Mouse (Mus musculus) forebrain, embryonic 14.5 days (tissue): ENCODE results near the gene Rhd. TPM values are rescaled to one million over a fixed set of nuclear protein-coding genes. Genes with fewer than 3 reads are reported as not detected.

Source experiments
- polyA plus RNA-seq: library from polyadenylated mRNA; unstranded; fragments of >200 nt; fragmentation: Nextera tagmentation; extraction: Ambion mirVana; gene quantifications from 2 replicates; pipeline ENCODE4 v1.2.1, GENCODE M21; 2014

Gene Rhd
- polyA plus RNA-seq, 1 experiment from 2014 or later = 0.99 TPM

Other genes starting within 250 kb of the Rhd start
- 1.5 and 1.9 TPM in 2 replicates for gene Man1c1, start 160.2 kb upstream of the Rhd start, polyA plus RNA-seq
- gene Ldlrap1, start 96.5 kb upstream of the Rhd start, polyA plus RNA-seq = 1.6 and 1.7 TPM in 2 replicates
- 81.9 and 92.5 TPM in 2 replicates for gene Maco1, start 11.2 kb upstream of the Rhd start, polyA plus RNA-seq
- gene Tmem50a, start 50.5 kb downstream of the Rhd start, polyA plus RNA-seq = 166 and 178 TPM in 2 replicates
- gene Rsrp1, start 59.1 kb downstream of the Rhd start, polyA plus RNA-seq = 363 and 474 TPM in 2 replicates
- gene Syf2, start 66.4 kb downstream of the Rhd start, polyA plus RNA-seq = 68.1 and 72.7 TPM in 2 replicates